Mouse (Mus musculus) adipocyte (in vitro differentiated cells): ENCODE measurements around the gene Ssbp3.

Experiments used
- DNase-seq: peaks from one replicate; pipeline ENCODE4 v3.0.0-alpha.2; 2016; ENCODE audit warnings: low spot score

Gene Ssbp3

DNA sequence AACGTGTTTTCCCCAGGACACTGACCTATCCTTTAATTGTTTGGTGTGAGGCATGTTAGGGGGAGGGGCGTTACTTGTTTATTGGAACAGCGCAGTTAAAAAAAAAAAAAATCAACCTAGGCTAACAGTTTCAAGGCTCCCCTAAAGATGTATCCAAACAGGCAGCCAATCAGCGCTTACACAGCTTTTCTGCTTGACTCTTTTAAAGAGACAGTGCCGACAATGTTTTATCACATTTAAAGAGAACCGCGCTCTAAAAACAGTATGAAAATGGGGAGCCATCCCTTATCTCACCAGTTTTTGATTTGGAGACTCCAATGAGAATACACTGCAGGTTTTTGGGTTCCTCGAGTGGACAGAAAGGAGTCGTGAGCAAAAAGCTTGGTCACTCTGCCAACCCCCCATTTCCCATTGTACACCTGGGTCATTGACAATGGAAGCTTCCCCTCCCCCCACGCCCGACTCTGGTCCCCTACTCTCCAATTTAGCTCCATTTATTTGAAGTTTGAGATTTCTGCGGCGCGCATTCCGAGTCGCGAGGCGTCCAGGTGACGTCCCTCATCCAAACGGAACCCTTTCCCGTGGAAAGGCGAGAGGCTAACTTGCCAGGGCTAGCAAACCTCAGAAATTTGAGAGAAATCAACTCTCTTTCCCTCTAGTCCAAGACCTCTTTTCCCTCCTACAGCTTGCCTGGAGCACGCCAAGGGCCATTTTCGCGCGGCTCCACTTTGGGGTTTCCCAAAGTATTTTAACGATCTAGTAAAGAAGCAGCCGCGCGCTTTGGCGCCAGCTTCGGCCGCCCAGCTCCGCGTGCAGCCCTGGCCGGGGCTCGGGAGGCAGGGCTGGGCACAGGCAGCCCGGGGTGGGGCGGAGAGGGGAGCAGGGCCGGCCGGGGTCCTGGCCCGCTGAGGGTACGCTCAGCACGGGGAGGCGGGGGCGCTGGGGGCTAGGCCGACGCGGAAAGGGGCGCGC, at the start of gene Ssbp3:
TSS of gene Ssbp3 (plus strand) at position 501 of the 972 bp plus-strand sequence.
- DNase-seq, result peak; percentile 93

DNA sequence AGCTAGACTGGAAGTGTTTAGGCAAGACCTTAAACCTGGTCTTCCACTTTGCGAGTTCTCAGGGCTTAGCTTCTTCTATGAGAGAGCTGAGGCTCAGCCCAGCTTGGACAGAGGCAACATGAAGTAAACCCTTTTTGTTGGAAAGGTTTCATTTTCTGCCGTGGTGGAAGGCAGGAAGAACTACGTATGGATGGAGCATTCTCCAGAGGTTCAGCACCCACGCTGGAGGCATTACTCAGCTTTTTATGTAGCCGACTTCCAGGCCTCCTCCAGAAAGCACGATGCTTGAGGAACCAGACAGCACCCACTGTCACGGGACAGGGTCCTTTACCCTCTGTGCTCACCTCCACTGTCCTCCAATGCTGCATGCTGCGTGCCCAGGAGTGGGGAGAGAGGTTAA, 48.6 kb upstream of the Ssbp3 start:
- no peak for DNase-seq

DNA sequence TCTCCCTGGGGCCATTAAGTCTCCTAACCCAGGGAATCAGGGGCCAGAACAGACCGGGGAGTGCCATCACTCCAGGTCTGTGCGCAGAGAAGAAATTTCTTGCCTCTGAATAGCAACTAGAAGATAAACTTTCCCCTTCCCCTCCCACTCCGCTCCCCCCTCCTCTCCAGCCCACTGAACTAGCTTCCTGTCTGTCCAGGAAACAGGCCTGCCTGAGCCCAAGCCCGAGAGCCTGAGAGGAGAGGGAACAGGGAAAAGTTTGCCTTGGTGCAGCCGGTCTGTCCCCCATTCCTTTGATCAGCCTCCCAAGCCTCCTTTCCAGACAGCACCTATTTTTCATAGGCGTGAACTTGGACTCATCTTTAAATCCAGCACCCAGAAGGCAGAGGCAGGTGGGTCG, 48.2 kb upstream of the Ssbp3 start:
- no peak for DNase-seq

DNA sequence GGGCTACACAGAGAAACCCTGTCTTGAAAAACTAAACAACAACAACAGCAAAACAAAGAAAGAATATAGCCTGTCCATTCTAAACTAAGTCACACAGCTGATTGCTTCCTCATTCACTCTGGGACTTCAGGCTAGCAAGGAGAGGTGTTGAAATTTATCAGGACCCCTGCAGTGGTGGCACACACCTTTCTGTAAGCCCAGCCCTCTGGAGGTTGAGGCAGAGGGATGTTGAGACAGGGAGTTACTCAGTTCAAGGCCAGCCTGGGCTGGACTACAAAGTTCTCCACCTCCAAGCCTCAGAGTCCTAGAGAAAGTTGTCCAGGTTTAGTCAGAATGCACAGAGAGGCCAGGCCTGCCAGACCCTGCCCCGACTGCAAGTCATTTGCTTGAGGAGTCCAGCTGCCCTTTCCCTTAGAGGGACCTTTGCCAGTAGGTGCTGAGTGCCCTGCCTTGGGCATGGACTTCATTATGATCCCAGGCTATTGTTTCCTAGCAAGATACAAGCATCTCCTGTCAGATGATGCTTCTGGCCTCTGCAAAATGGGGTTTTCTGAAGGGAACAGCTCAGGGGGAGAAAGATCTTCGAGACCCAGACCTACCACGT, 47.6 kb upstream of the Ssbp3 start:
- DNase-seq, result peak; percentile 59

DNA sequence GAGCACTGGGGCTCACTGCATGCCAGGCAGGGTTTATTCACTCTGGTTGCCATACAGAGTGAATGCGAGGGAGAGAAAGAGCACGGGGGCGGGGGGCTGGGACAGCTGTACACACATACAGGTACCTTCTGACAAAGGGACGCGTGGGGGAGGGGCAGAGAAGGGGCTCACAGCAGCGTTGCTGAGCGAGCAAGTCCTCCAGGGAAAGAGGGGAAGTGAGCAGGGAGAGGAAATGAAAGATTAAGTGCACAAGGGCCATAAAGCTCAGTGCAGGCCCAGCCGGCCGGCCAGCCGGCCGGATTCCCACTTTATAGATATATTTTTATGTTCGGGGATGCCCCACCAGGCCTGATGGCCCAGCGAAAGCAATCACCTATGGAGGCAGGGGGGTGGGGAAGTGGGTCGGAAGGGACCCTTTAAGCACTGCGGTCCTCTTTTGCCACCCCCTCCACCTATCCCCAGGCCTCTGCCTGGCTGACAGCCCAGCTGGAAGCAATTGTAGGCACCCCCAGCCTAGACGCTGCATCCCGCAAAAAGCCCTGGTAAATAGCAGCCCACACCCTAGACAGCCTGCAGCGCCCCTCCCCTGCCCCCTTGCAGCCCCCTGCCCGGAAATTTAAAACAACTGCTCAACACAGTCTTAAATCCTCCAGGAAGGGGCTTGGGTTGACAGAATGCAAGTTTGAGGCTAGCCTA, 44.9 kb upstream of the Ssbp3 start:
- DNase-seq, result no peak

DNA sequence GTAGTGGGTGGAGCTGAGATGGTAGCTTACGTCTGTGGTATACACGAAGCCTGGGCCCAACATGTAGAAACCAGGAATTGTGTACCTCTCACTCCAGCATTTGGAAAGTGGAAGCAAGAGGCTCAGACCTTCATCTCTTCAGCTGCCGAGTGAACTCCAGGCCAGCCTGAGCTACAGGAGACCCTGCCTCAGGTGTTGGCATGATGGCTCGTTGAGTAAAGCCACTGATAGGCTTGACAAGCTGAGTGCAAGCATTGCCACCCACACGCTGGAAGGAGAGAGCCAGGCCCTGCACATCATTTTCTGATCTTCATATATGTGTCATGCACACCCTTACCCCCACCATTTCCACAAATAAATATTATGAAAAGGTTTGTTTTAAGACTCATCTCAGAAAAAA, 44.1 kb upstream of the Ssbp3 start:
- no peak for DNase-seq

DNA sequence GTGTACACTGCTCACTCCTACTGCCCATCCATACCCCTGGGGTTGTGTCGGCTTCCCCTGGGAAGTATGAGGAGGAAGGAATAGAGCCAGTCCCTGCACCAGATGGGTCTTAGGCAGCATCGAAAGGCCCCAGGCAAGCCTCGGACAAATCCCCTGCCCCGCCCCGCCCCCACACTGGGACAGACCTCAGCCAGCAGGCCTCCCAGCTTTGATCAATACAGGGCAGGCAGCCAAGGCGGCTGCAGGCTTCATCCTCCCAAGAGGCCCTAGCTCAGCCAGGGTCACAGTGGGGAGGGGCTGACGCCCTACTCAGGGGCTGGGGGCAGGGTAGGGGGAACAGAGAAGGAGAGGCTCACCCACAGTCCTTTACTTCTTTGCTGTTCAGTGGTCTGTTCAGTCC, 43.7 kb upstream of the Ssbp3 start:
- DNase-seq, result peak; percentile 56

DNA sequence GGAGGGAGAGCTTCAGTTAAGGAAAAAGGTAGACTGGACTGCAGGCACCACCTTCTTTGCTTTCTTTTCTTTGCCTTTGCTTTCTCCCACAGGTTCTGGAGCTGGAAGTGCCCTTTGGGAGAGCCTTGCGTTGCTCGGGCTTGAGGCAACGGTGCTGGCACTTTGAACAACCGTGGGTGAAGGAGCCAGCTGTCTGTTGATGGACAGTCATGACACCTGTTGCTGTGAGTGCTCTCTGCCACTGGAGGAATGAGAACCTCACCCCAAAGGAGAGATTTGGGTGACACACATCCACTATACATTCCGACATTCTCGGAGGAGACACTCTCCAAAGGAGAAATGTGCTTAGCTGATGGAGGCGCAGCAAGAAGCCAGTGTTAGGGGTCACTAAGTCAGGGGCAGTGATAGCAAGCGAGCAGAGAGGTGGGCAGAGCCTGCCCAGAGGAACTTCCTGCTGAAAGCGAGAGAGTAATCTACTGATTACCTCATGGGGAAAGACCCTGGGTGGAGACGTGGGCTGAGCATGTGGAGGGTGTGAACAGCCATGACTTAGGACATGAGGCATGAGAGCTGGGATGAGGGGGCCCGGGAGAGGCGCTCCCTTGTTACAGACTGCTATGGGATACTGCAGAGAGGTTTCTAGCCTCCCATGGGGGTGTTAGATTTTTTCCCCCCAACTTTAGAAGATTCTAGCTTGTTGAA, 41.6 kb upstream of the Ssbp3 start:
- DNase-seq, result no peak

DNA sequence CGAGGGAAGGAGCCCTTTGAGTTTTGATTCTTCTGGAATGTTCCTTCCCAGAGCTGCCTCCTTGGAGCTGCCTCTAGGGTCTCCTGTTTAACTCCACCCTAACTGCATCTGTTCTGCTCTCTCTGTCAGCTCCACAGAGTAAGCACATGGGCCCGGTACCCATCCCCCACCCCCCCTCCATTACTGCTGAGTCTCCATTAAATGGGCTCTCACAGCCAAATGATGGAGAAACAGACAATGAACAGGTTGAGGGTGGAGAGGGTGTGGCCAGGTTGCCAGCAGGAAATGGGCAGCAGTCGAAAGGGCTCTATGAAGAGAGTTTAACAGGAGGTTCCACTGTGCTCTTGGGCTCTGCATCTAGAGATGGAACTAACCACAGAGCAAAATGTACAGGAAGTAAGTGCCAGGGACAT, 41.0 kb upstream of the Ssbp3 start:
- no peak for DNase-seq

DNA sequence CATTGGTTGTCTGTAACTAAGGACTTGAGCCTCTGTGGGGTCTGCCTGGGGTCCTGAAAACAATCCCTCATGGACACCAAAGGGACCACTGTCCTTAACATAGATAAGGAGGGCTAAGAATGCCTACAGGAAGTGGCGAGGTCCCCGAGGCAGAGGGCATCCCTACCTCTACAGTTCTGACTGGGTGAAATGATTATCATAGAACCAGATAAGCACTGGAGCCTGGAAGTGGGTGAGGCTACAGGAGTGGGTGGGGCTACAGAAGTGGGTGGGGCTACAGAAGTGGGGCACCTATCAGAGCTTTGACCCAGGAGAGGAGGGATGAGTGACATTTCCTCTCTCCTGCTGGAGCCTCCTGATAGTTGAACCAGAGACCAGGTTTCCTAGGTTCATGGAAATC, 39.9 kb upstream of the Ssbp3 start:
- DNase-seq, result no peak

DNA sequence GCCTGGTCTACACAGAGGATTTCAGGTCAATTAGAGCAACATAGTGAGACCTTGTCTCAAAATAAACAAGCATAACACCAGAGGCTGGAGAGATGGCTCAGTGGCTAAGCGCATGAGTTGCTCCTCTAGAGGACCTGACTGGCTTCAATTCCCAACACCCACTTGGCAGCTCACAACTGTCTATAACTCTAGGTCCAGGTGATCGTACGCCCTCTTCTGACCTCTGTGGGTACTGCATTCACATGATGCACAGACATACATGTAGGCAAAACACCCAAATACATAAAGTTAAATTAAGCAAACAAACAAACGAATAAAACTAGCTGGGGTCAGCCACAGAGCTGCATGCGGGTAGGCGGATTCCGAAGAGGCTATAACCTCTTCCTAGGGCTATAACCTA, 36.0 kb upstream of the Ssbp3 start:
- DNase-seq, result no peak

DNA sequence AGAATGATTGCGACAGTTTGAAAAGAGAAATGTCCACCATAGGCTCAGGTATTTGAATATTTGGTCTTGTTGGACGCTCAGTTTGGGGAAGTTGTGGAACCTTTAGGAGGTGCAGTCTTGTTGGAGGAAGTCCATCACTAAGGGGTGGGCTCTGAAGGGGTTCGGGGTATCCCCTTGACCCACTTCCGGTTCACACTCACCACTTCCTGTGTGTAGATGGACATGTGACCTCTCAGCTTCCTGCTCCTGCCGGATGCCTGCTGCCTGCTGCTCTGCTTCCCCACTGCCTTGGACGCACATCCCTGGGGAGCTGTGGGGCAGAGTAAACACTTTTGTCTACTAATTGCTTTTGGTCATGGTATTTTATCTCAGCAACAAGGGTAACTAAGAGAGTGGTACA, 29.4 kb upstream of the Ssbp3 start:
- DNase-seq, result no peak

DNA sequence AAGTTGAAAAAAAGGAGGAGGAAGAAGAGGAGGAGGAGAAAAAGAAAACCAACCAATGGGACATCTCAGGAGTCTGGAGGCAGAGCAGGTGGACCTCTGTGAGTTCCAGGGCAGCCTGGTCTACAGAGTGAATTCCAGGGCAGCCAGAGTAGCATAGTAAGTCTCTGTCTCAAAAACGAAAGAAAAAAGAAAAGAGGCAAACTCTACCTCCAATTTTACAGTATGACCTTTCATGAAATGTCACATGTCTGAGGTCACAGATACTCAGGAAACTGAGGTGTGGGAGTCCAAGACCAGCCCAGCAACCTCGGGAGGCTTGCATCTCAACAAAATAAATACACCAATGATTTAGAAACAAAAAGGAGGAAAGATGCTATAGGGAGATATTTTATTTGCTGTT, 27.4 kb upstream of the Ssbp3 start:
- no peak for DNase-seq

DNA sequence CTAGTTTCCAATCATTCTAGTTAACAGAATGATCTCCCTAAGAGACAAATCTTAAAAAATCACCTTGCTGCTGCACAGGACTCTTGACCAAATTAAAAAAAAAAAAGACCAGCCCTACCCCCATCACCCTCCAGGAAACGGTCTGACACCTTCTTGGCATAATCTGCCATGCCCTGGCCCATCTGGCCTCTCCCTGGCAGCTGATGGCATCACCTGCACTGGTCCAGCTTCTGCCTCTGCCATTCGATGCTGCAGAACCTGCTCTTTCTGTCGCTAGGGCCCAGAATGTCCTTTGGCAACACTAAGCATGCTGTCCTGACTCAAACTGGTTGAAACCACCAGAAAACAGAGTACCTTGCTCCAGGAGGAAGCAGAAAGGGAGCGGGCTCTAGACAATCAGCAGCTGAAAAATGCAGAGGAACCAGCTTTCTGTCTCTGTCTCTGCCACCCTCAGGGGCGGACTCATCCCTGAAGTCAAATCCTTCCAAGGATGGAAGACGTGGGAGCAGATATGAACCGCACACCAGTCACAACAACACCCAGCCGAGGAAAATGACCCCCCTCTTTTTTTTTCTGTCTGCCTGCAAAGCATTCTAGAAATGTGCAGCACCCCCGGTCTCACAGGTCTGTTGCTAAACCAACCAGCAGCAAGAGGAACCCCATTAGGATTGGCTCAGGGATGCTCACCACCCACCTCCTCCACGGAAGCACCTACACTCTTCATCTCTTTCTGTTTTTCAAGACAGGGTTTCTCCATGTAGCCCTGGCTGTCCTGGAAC, 24.0 kb upstream of the Ssbp3 start:
- no peak for DNase-seq

DNA sequence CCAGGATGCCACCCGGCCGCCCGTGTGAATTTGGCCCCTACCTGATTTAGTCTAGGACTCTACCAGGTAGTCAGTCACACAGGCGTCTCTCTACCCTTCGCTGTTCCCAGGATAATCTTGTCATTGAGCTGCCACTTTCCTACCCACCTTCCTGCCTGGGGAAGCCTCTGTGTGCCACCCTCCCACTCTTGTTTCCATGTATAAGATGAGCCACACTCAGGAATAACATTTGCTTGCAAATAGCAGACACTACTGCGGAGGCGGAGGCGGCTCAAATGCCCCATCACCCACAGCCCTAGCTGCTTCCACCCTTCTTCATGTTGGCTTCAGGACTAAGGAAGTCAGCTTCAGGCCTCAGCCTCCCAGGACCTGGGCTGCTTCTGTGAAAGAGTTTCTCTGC, 14.4 kb upstream of the Ssbp3 start:
- no peak for DNase-seq

DNA sequence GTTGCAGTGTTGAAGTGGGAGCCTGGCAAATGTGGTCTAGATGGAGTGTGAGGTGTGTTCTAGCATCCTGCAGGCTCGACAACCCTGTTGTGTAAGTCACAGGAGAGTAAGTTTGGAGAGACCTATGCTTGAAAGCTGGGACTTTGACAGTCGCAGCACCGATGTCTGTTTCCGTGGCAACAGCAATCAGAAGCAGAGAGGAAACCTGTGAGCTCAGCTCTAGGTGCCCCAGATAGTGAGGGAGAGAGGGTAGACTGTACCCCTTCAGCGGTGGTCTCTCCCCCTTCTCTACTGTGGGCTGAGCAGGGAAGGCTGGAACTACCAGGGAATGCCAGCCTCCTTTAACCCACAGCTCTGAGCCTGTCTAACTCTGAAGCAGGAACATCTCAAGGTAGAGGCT, 11.6 kb upstream of the Ssbp3 start:
- DNase-seq, result no peak

DNA sequence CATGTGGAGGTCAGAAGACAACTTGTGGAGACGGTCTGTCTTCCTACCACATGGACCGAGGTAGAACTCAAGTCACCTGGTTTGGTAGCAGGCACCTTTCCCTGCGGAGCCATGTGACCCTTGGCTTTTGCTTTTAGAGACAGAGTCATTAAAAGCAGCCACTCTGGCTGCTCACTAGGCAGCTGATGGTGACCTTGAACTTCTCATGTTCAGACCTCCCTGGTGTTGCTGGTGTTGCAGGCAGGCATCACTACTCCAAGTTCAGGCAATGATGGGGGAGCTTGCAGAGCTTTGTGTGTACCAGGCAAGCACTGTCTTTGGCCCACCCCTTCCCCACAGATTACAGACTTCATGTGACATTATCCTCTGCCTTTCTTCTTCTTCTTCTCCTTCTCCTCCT, 11.0 kb upstream of the Ssbp3 start:
- DNase-seq, result no peak

DNA sequence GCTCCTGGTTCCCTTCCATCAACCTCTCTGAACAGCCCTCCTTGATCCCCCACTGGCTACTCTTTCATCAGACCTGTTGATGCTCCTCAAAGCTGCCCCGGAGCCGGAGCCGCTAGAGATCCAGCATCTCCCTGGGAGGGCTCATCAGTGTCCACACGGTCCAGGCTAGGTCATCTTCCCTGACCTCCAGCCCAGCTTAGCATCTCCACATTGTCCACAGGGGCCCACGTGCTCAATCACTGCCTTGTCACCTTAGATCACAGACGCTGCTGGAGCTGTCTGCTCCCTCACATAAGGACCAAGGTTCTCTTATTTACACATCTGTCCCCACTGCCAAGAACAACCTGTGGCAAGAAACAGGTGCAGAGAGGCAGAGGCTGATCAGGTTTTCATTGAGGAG, 9.8 kb upstream of the Ssbp3 start:
- no peak for DNase-seq

DNA sequence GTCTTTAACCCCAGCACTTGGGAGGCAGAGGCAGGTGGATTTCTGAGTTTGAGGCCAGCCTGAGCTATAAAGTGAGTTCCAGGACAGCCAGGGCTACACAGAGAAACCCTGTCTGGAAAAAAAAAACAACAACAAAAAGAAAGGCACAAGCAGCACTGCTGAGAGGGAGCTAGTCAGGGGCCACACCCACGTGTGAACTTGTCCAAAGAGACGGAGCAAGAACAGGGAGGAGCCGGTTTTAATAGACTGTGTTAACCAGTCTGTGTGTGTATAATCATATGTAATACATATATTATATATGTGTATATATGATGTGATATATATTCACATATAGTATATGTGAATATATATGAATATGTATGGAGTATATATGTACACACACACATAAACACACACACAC, 8.9 kb upstream of the Ssbp3 start:
- DNase-seq, result no peak

DNA sequence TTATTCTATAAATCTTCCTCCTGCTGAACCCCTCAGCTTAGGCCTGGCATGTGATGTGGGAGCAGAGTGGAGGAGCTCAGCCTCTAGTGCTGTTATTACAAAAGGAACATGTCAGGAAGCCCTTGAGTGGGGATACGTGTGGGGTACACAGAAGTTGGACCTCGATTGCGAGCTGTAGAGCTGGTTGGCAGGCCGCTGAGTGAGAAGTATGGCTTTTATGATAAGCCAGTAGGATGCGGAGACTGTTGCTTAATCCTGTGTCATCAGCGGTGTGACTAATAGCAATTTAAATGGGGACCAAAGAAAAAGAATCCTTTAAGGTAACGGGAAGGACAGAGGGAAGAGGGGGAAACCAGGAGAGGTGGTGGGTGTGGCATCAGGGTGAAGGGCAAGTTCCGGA, 8.3 kb upstream of the Ssbp3 start:
- DNase-seq, result no peak

DNA sequence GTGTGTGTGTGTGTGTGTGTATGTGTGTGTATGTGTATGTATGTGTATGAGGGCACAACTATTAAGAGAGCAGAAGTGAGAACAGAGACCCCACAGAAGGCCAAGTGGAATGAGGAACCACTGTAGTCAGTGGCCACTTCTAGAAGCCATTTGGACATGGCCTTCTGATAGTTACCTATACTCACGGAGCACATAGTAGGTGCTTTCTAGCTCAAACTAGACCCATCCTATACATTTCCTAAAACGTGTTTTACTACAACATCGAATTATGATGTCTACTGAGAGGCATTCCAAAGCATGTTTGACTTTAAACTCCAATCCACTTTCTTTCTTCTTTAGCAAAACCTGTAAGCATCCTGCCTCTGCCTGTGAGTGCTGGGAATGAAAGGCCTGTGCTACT, 4.6 kb upstream of the Ssbp3 start:
- no peak for DNase-seq
